Mouse (Mus musculus): ENCODE measurements at regions not wholly inside any gene's neighbourhood (a gene's known extent, or its start where the extent isn't known, plus 50 kb on each side); places are given as distances from the start of the nearest gene placed in this dataset.

- no peak for TF ChIP-seq CTCF (IDR thresholded peaks at IDR 0.05; ENCODE audit: low read depth, low read length)
- TF ChIP-seq POLR2A (IDR thresholded peaks at IDR 0.05; ENCODE audit: borderline replicate concordance, low read depth, low read length) = no peak
Observed at GRCm38 (mm10) chr3:147545329-147546006, 693.3 kb downstream of the Ttll7 start.
